In genomic region chr4:116820902-116821693, GRCm38 (mm10) we compare ENCODE assay signal across 8 mouse cellular contexts. TPM values are rescaled to one million over a fixed set of nuclear protein-coding genes. Genes with fewer than 3 reads are reported as not detected.
DNase-seq lines count a peak whose midpoint lies in the region; ATAC-seq and TF ChIP-seq lines count a peak whose summit lies in the region.

No protein-coding gene starts in this region.

- no peak overlapping the region for H3K27ac ChIP-seq in embryonic fibroblast, embryonic 13.5 days (ENCODE audit: insufficient read depth, low read length)
- H3K27ac ChIP-seq in heart, embryonic 14.5 days (replicated peaks in 1 of 2; ENCODE audit: control insufficient read depth in 1 of 2, insufficient read depth in 1 of 2, low read depth in 2 of 2, low read length in 2 of 2) = no peak overlapping the region
- H3K27ac ChIP-seq in kidney, embryonic 16.5 days (ENCODE audit: low read length) = no peak overlapping the region
- H3K27ac ChIP-seq in lung, embryonic 14.5 days (ENCODE audit: low read depth) = no peak overlapping the region
- no peak overlapping the region for H3K27ac ChIP-seq in neural tube, embryonic 13.5 days (replicated peaks)

- H3K9ac ChIP-seq in heart, embryonic 14.5 days (ENCODE audit: low read length) = peak overlapping the region; percentile 69
- peak overlapping the region; percentile 70 for H3K9ac ChIP-seq in kidney, embryonic 16.5 days (replicated peaks; ENCODE audit: low read length)
- H3K9ac ChIP-seq in lung, embryonic 14.5 days = peak overlapping the region; percentile 48
- H3K9ac ChIP-seq in neural tube, embryonic 13.5 days = peak overlapping the region; percentile 67

- H3K4me1 ChIP-seq in embryonic fibroblast, embryonic 13.5 days (ENCODE audit: control insufficient read depth, insufficient read depth, low read length) = no peaks in the 10 kb centered on the region
- peaks cover 7 to 15% of the 10 kb centered on the region in 2 experiments; a peak in 2 of 4 replicates for H3K4me1 ChIP-seq in heart, embryonic 14.5 days (ENCODE audit: control insufficient read depth in 2 of 2, insufficient read depth in 2 of 2, low read length in 2 of 2)
- peaks cover 16% of the 10 kb centered on the region for H3K4me1 ChIP-seq in kidney, embryonic 16.5 days (ENCODE audit: insufficient read depth, low read length)
- H3K4me1 ChIP-seq in lung, embryonic 14.5 days (ENCODE audit: insufficient read depth) = peaks cover 7% of the 10 kb centered on the region; the same call in 1 of the 2 replicates
- H3K4me1 ChIP-seq in neural tube, embryonic 13.5 days (replicated peaks) = peaks cover 29% of the 10 kb centered on the region

- H3K36me3 ChIP-seq in heart, embryonic 14.5 days (ENCODE audit: control insufficient read depth, insufficient read depth, low read length) = peaks cover 24% of the 10 kb centered on the region
- peaks cover 19% of the 10 kb centered on the region for H3K36me3 ChIP-seq in kidney, embryonic 16.5 days (ENCODE audit: insufficient read depth, low read length)
- peaks cover 9% of the 10 kb centered on the region for H3K36me3 ChIP-seq in lung, embryonic 14.5 days (ENCODE audit: insufficient read depth)
- no peaks in the 10 kb centered on the region; the same call in 1 of the 2 replicates for H3K36me3 ChIP-seq in neural tube, embryonic 13.5 days

- peak overlapping the region; percentile 100 for H3K4me2 ChIP-seq in heart, embryonic 14.5 days (ENCODE audit: low read length)
- H3K4me2 ChIP-seq in kidney, embryonic 16.5 days (replicated peaks; ENCODE audit: low read depth, low read length) = peak overlapping the region; percentile 98
- peak overlapping the region; percentile 99 for H3K4me2 ChIP-seq in lung, embryonic 14.5 days
- H3K4me2 ChIP-seq in neural tube, embryonic 13.5 days = peak overlapping the region; percentile 90

- 1% methylated on average over 51 of the region's 51 CpGs for WGBS in heart, embryonic 14.5 days
- under 1% methylated on average over 51 of the region's 51 CpGs for WGBS in kidney, embryonic 16.5 days
- WGBS in lung, embryonic 14.5 days = under 1% methylated on average over 51 of the region's 51 CpGs
- under 1% methylated on average over 51 of the region's 51 CpGs for WGBS in neural tube, embryonic 13.5 days

- no peaks in the 10 kb centered on the region for H3K9me3 ChIP-seq in heart, embryonic 14.5 days (ENCODE audit: control insufficient read depth, low read length)
- no peaks in the 10 kb centered on the region for H3K9me3 ChIP-seq in kidney, embryonic 16.5 days (ENCODE audit: low read length)
- no peaks in the 10 kb centered on the region for H3K9me3 ChIP-seq in lung, embryonic 14.5 days (ENCODE audit: low read depth, low read length)
- H3K9me3 ChIP-seq in neural tube, embryonic 13.5 days = no peaks in the 10 kb centered on the region

- no peak for TF ChIP-seq CTCF in embryonic fibroblast, embryonic 13.5 days (IDR thresholded peaks at IDR 0.05; ENCODE audit: borderline replicate concordance, insufficient read depth, low read length)
- peak; percentile 64 for TF ChIP-seq CTCF in lung, embryonic 14.5 days (IDR thresholded peaks at IDR 0.05; ENCODE audit: low read depth)

- peak; percentile 41 for ATAC-seq in heart, embryonic 14.5 days (ENCODE audit: insufficient number of reproducible peaks, insufficient read depth, low FRiP score, low read depth)
- peak; percentile 84 for ATAC-seq in kidney, embryonic 16.5 days (ENCODE audit: low FRiP score, low TSS enrichment)
- ATAC-seq in lung, embryonic 14.5 days (ENCODE audit: insufficient read depth) = peak; percentile 83
- ATAC-seq in neural tube, embryonic 13.5 days (ENCODE audit: low read depth) = peak; percentile 65

- peak overlapping the region; percentile 55 for H3K4me3 ChIP-seq in embryonic fibroblast, embryonic 13.5 days (ENCODE audit: insufficient read depth, low read length)
- H3K4me3 ChIP-seq in heart, embryonic 14.5 days (ENCODE audit: control insufficient read depth in 1 of 2, insufficient read depth in 1 of 2, low read depth in 1 of 2, low read length in 2 of 2) = peak overlapping the region; percentile 52 to 55
- peak overlapping the region; percentile 61 for H3K4me3 ChIP-seq in kidney, embryonic 16.5 days (ENCODE audit: low read length)
- peak overlapping the region; percentile 51 for H3K4me3 ChIP-seq in lung, embryonic 14.5 days (ENCODE audit: low read depth, low read length)
- peak overlapping the region; percentile 43 for H3K4me3 ChIP-seq in neural tube, embryonic 13.5 days

- TF ChIP-seq POLR2A in embryonic fibroblast, embryonic 13.5 days (IDR thresholded peaks at IDR 0.05; ENCODE audit: low read depth, low read length) = peak; percentile 70

- H3K27me3 ChIP-seq in heart, embryonic 14.5 days (ENCODE audit: control insufficient read depth, insufficient read depth, low read length) = 0 out of 2 replicates have a peak, but pooled peaks cover 11% of the 10 kb centered on the region
- peaks cover 10% of the 10 kb centered on the region for H3K27me3 ChIP-seq in kidney, embryonic 16.5 days (ENCODE audit: insufficient read depth, low read length)
- H3K27me3 ChIP-seq in lung, embryonic 14.5 days (ENCODE audit: insufficient read depth, low read length) = peaks cover 12% of the 10 kb centered on the region
- peaks cover 26% of the 10 kb centered on the region for H3K27me3 ChIP-seq in neural tube, embryonic 13.5 days

- peak; percentile 66 for DNase-seq in CD4-positive, CD25-positive, alpha-beta regulatory T cell, adult 2 months (ENCODE audit: low read depth, low spot score)
- peak; percentile 57 for DNase-seq in adrenal gland, postnatal 4 days (ENCODE audit: low spot score in 2 of 2)
- peak; percentile 74 for DNase-seq in lung, embryonic 14.5 days
- DNase-seq in testis, postnatal 10 days (ENCODE audit: low spot score) = peak; percentile 86

RNA-seq across cellular contexts. Expression of gene Hpdl, which starts 0.4 kb away (rescaled TPM):
- 1 to 10 TPM; 2.4 to 2.8 TPM for total RNA-seq in adrenal gland, postnatal 4 days (2021)
- 0.39 TPM in 1 of 2 replicates, not detected in the other for polyA plus RNA-seq in embryonic fibroblast, embryonic 13.5 days (2011; ENCODE audit: insufficient read length, low read depth, missing spikeins)
- polyA plus RNA-seq in heart, embryonic 14.5 days (2014; fragmentation: Nextera tagmentation; extraction: Ambion mirVana) = 0.43 and 1.2 TPM in 2 replicates
- polyA plus RNA-seq in kidney, embryonic 16.5 days (2015; fragmentation: Nextera tagmentation; extraction: Ambion mirVana) = 1.9 and 2.0 TPM in 2 replicates
- 0.71 and 0.91 TPM in 2 replicates for polyA plus RNA-seq in lung, embryonic 14.5 days (2014; fragmentation: Nextera tagmentation; extraction: Ambion mirVana)
- 1.2 and 2.7 TPM in 2 replicates for polyA plus RNA-seq in neural tube, embryonic 13.5 days (2015; fragmentation: Nextera tagmentation; extraction: Ambion mirVana)

RNA-seq across cellular contexts. Expression of gene Mutyh, which starts 13.6 kb away (rescaled TPM):
- total RNA-seq in adrenal gland, postnatal 4 days (2021) = 10 to 100 TPM; 10.0 to 10.4 TPM
- 4.7 and 9.2 TPM in 2 replicates for polyA plus RNA-seq in embryonic fibroblast, embryonic 13.5 days (2011; ENCODE audit: insufficient read length, low read depth, missing spikeins)
- 4.6 and 8.3 TPM in 2 replicates for polyA plus RNA-seq in heart, embryonic 14.5 days (2014; fragmentation: Nextera tagmentation; extraction: Ambion mirVana)
- polyA plus RNA-seq in kidney, embryonic 16.5 days (2015; fragmentation: Nextera tagmentation; extraction: Ambion mirVana) = 19.0 and 22.6 TPM in 2 replicates
- 14.7 and 16.8 TPM in 2 replicates for polyA plus RNA-seq in lung, embryonic 14.5 days (2014; fragmentation: Nextera tagmentation; extraction: Ambion mirVana)
- polyA plus RNA-seq in neural tube, embryonic 13.5 days (2015; fragmentation: Nextera tagmentation; extraction: Ambion mirVana) = 6.5 and 8.3 TPM in 2 replicates

RNA-seq across cellular contexts. Expression of gene Toe1, which starts 13.7 kb away (rescaled TPM):
- total RNA-seq in adrenal gland, postnatal 4 days (2021) = 10 to 100 TPM; 25.1 to 28.3 TPM
- 18.4 and 18.6 TPM in 2 replicates for polyA plus RNA-seq in embryonic fibroblast, embryonic 13.5 days (2011; ENCODE audit: insufficient read length, low read depth, missing spikeins)
- 18.3 and 18.7 TPM in 2 replicates for polyA plus RNA-seq in heart, embryonic 14.5 days (2014; fragmentation: Nextera tagmentation; extraction: Ambion mirVana)
- 41.9 and 42.8 TPM in 2 replicates for polyA plus RNA-seq in kidney, embryonic 16.5 days (2015; fragmentation: Nextera tagmentation; extraction: Ambion mirVana)
- 35.6 and 41.4 TPM in 2 replicates for polyA plus RNA-seq in lung, embryonic 14.5 days (2014; fragmentation: Nextera tagmentation; extraction: Ambion mirVana)
- 26.5 and 33.0 TPM in 2 replicates for polyA plus RNA-seq in neural tube, embryonic 13.5 days (2015; fragmentation: Nextera tagmentation; extraction: Ambion mirVana)

RNA-seq across cellular contexts. Expression of gene Zswim5, which starts 56.1 kb away (rescaled TPM):
- total RNA-seq in adrenal gland, postnatal 4 days (2021) = 1 to 10 TPM; 5.6 to 6.5 TPM
- not detected in 2 replicates for polyA plus RNA-seq in embryonic fibroblast, embryonic 13.5 days (2011; ENCODE audit: insufficient read length, low read depth, missing spikeins)
- polyA plus RNA-seq in heart, embryonic 14.5 days (2014; fragmentation: Nextera tagmentation; extraction: Ambion mirVana) = 0.80 and 0.89 TPM in 2 replicates
- polyA plus RNA-seq in kidney, embryonic 16.5 days (2015; fragmentation: Nextera tagmentation; extraction: Ambion mirVana) = 1.6 and 2.1 TPM in 2 replicates
- polyA plus RNA-seq in lung, embryonic 14.5 days (2014; fragmentation: Nextera tagmentation; extraction: Ambion mirVana) = 0.47 and 0.79 TPM in 2 replicates
- 7.7 and 8.1 TPM in 2 replicates for polyA plus RNA-seq in neural tube, embryonic 13.5 days (2015; fragmentation: Nextera tagmentation; extraction: Ambion mirVana)
